Mouse (Mus musculus): ENCODE measurements around the gene Naa38.
A peak's percentile ranks its signal among the peaks of the same experiment; 100 is the strongest.

The Naa38 gene

GRCm38 (mm10) chr11:69415327-69415667 lies 20.0 kb downstream of the Naa38 start:
- DNase-seq: peak; percentile 79 to 86

DNA sequence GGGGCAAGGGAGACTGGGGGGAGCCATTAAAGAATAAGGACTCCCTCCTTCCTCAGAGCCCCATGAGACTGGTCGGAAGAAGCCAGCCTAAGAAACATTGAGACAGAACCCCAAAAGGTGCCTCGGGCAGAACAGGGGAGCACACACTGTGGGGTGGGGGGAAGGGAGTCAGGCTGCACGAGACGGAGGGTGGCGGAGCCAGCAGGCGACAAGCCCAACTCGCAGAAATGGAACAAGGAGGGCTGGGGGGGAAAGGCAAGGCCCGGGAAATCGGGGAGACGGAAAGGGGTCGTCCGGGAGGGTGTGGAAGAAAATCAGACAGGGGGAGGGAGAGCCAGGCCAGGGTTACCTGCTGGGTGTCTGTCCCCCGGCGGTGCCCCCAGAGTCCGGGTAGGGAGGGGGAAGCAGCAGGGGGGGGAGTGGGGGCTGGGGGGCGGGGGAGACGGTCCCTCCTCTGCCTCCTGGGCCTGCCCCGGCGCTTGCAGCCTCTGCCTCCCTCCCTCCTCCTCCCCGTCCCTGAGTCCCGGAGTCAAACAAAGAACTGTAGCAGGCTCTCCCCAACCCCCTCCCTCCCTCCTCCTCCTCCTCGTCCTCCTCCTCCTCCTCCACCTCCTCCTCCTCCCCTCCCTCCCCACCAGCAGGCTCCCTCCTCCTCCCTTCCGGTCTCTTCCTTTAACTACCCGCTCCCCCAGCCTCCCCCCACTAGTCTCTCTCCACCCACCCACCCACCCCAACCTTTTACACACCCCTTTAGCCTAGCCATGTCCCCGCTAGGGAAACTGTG lies 20.6 kb downstream of the Naa38 start:
- peak; percentile 72 to 87 for DNase-seq

GRCm38 (mm10) chr11:69416509-69416908 lies 21.2 kb downstream of the Naa38 start:
- no peak for DNase-seq

GRCm38 (mm10) chr11:69416921-69417448 lies 21.7 kb downstream of the Naa38 start:
- DNase-seq: no peak

- DNase-seq: peak; percentile 97 to 99
Observed at GRCm38 (mm10) chr11:69417449-69418384, 22.4 kb downstream of the Naa38 start.

GRCm38 (mm10) chr11:69418481-69419442 lies 23.5 kb downstream of the Naa38 start:
- DNase-seq: peak; percentile 94 to 97

GRCm38 (mm10) chr11:69419443-69419812 lies 24.1 kb downstream of the Naa38 start:
- DNase-seq: peak; percentile 60 to 71

DNA sequence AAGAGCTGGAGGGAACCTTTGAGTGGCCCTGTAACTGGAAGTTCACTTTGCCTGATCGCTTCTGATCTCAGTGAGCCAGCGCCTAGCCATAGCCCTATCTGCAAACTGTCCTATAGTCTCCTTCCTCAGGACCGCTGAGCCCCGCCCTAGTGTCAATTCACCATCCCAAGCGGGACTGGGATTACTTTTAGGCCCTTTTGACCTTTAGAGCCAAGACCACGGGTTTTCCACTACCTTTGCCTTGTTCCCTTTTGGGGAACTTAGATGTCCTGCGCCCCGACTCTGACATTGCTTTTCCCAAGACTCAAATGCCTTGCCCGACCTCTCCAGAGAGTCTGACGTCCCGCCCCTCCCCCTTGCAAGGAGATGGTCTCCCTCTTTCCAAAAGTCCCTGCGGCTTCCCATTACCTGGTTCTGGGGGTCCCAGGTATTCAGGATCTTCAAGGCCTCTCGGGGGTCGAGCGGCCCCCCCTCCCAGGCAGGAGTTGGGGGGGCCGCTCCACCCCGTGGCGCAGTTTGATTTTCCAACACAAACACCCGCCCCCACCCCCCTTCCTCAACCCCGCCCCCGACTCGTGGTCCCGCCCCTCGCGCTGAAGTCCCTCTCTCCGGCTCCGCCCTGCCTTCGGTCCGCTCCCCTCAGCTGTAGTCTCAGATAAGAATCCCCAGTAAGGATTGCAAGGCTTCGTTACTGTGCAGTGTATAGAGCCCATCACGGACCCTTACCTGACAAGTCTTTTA lies 24.7 kb downstream of the Naa38 start:
- DNase-seq: peak; percentile 72 to 74

GRCm38 (mm10) chr11:69420554-69421000 lies 25.3 kb downstream of the Naa38 start:
- DNase-seq: no peak

- no peak for DNase-seq
Observed at GRCm38 (mm10) chr11:69421131-69421977, 26.1 kb downstream of the Naa38 start.

GRCm38 (mm10) chr11:69422842-69423241 lies 27.6 kb downstream of the Naa38 start:
- DNase-seq: no peak

- no peak for DNase-seq
Observed at GRCm38 (mm10) chr11:69423885-69424284, 28.6 kb downstream of the Naa38 start.

GRCm38 (mm10) chr11:69426246-69426645 lies 31.0 kb downstream of the Naa38 start:
- DNase-seq: no peak

DNA sequence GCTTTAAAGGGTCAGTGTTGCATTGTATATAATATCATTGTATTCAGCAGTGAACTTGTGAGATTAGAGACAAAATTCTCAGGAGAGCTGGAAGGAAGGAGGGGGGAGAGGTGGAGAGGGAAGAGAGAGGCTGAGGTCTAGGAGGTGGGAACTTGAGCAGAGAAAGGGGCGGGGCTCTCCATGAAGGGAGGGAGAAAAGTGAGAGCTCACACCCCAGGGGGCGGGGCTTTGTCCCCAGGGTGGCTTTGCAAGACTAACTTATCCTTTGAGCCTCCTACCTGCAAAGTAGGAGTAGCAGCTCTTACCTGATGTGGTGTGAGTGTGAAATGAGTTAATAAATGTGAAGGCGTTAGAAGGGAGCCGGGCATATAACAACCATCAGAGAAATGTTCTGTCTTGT lies 33.5 kb downstream of the Naa38 start:
- DNase-seq: peak; percentile 77 to 83

- DNase-seq: no peak
Observed at GRCm38 (mm10) chr11:69429313-69429712, 34.0 kb downstream of the Naa38 start.

DNA sequence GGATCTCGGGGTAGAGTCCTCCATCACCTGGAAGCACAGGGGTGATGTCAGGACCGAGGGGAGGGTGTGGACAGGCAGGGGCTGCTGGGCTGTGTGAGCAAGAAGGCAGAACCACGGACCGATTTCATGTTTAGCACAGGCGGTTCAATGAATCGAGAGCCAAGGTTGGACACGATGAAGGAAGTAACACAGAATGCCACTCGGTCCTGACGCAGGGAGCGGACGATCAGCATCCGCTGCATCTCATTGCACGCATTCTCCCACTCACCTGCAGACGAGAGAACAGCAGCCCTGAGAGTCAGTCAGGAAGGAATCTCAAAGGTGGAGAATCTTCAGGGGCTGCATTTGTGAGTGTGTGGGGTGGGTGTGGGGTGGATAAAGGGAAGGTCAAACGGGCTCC lies 35.3 kb downstream of the Naa38 start:
- DNase-seq: no peak

GRCm38 (mm10) chr11:69431829-69432639 lies 36.7 kb downstream of the Naa38 start:
- DNase-seq: peak; percentile 76 to 85

- peak in 1 of 2 experiments; percentile 49 for DNase-seq
Observed at GRCm38 (mm10) chr11:69432640-69432982, 37.3 kb downstream of the Naa38 start.

GRCm38 (mm10) chr11:69433189-69433588 lies 37.9 kb downstream of the Naa38 start:
- no peak for DNase-seq

GRCm38 (mm10) chr11:69437291-69437690 lies 42.0 kb downstream of the Naa38 start:
- no peak for DNase-seq
